Mouse (Mus musculus) embryonic facial prominence, embryonic 11.5 days (tissue): ENCODE measurements around the gene Cmip. TPM values are rescaled to one million over a fixed set of nuclear protein-coding genes. Genes with fewer than 3 reads are reported as not detected.

Experiments
- ATAC-seq: fragments of 200-750 bp; cut with Nextera tagmentation; replicated peaks from 2 replicates; pipeline ENCODE4 v1.8.0; 2017; ENCODE audit warnings: low read depth; ENCODE audit not compliant: insufficient number of reproducible peaks, low FRiP score, low TSS enrichment
- DNase-seq: peaks from one replicate; pipeline ENCODE4 v3.0.0-alpha.2; 2015; ENCODE audit warnings: low spot score
- H3K27ac ChIP-seq: fragments of 300-500 bp; sonication (generic); replicated peaks from 2 replicates; pipeline ENCODE4 v1.5.1; 2014; ENCODE audit warnings: mild to moderate bottlenecking, low read depth, low read length, control low read depth
- H3K27me3 ChIP-seq: fragments of 300-500 bp; sonication (generic); 2 replicates; pipeline ENCODE4 v1.6.1; 2014; ENCODE audit warnings: mild to moderate bottlenecking, low read length, moderate library complexity, mixed read lengths; ENCODE audit not compliant: control insufficient read depth, insufficient read depth
- H3K36me3 ChIP-seq: fragments of 300-500 bp; sonication (generic); replicated peaks from 2 replicates; pipeline ENCODE4 v1.6.1; 2014; ENCODE audit warnings: low read depth, mild to moderate bottlenecking, low read length, moderate library complexity, mixed read lengths; ENCODE audit not compliant: control insufficient read depth, insufficient read depth
- H3K4me1 ChIP-seq: fragments of 300-500 bp; sonication (generic); 2 replicates; pipeline ENCODE4 v1.6.1; 2014; ENCODE audit warnings: low read length, mixed read lengths; ENCODE audit not compliant: control insufficient read depth, insufficient read depth
- H3K4me2 ChIP-seq: fragments of 300-500 bp; sonication (generic); 2 replicates; pipeline ENCODE4 v1.6.1; 2014; ENCODE audit warnings: low read depth, mild to moderate bottlenecking, control low read depth, low read length, moderate library complexity
- H3K4me3 ChIP-seq: fragments of 300-500 bp; sonication (generic); 2 replicates; pipeline ENCODE4 v1.5.1; 2014; ENCODE audit warnings: low read depth, low read length, control low read depth
- H3K9ac ChIP-seq: fragments of 300-500 bp; sonication (generic); replicated peaks from 2 replicates; pipeline ENCODE4 v1.6.1; 2014; ENCODE audit warnings: mild to moderate bottlenecking, control low read depth, low read length
- H3K9me3 ChIP-seq: fragments of 300-500 bp; sonication (generic); replicated peaks from 2 replicates; pipeline ENCODE4 v1.6.1; 2016; ENCODE audit warnings: mild to moderate bottlenecking, low read length, inconsistent platforms, mixed read lengths; ENCODE audit not compliant: control insufficient read depth
- WGBS: fragments of 180-500 bp; shearing (Covaris S2); extraction: QIAGEN DNeasy Blood & Tissue Kit; methylation state at CpG from one replicate; pipeline ENCODE4 v1.1.7; 2014; 5-methylcytosine and 5-hydroxymethylcytosine counted together
- polyA plus RNA-seq: library from polyadenylated mRNA; unstranded; fragments of >200 nt; fragmentation: Nextera tagmentation; extraction: Ambion mirVana; gene quantifications from 2 replicates; pipeline ENCODE4 v1.2.1, GENCODE M21; 2014

The Cmip gene
- 16.1 and 20.4 TPM in 2 replicates for polyA plus RNA-seq

- DNase-seq (peak; percentile 50), ATAC-seq (peak; percentile 30; the same call in 1 of the 2 replicates)
- Histone ChIP-seq H3K36me3 (no peaks in the 10 kb centered on the region), H3K4me1 (peaks cover 9% of the 10 kb centered on the region), H3K9me3 (no peaks in the 10 kb centered on the region), H3K4me3 (peak within 1 kb of the TSS; percentile 94), H3K27me3 (no peaks in the 10 kb centered on the region), H3K27ac (peak within 1 kb of the TSS; percentile 72), H3K9ac (peak within 1 kb of the TSS; percentile 95), H3K4me2 (peak within 1 kb of the TSS; percentile 90)
- 1% methylated on average over 53 of the region's 65 CpGs for WGBS
Observed at GRCm38 (mm10) chr8:117257029-117257820, at the start of gene Cmip. Gene Cmip, plus strand, starts transcription at chr8:117257064.

- 94% methylated on average over 12 of the region's 12 CpGs for WGBS
- DNase-seq, result no peak
- H3K36me3 ChIP-seq, result no peaks in the 10 kb centered on the region
Observed at GRCm38 (mm10) chr8:117209150-117209549, 47.7 kb upstream of the Cmip start.

GRCm38 (mm10) chr8:117212100-117212499, 44.8 kb upstream of the Cmip start:
- no peak for DNase-seq
- Histone ChIP-seq H3K4me3 (no peak overlapping the region), H3K9me3 (no peaks in the 10 kb centered on the region), H3K9ac (no peak overlapping the region), H3K27ac (no peak overlapping the region), H3K36me3 (no peaks in the 10 kb centered on the region), H3K27me3 (no peaks in the 10 kb centered on the region), H3K4me1 (no peaks in the 10 kb centered on the region), H3K4me2 (no peak overlapping the region)
- WGBS, result 93% methylated on average over 11 of the region's 11 CpGs
- ATAC-seq, result no peak

More at GRCm38 (mm10) chr8:117209150-117209549, 47.7 kb upstream of the Cmip start:
- Histone ChIP-seq H3K27ac (no peak overlapping the region), H3K9ac (no peak overlapping the region), H3K4me2 (no peak overlapping the region), H3K27me3 (no peaks in the 10 kb centered on the region), H3K4me3 (no peak overlapping the region), H3K4me1 (no peaks in the 10 kb centered on the region), H3K9me3 (no peaks in the 10 kb centered on the region)
- no peak for ATAC-seq

- no peak overlapping the region for H3K27ac ChIP-seq
- no peak overlapping the region for H3K4me2 ChIP-seq
- H3K9me3 ChIP-seq, result no peaks in the 10 kb centered on the region
- DNase-seq (no peak), ATAC-seq (no peak)
- no peak overlapping the region for H3K9ac ChIP-seq
- no peaks in the 10 kb centered on the region for H3K27me3 ChIP-seq
- no peaks in the 10 kb centered on the region for H3K4me1 ChIP-seq
- H3K4me3 ChIP-seq, result no peak overlapping the region
- 98% methylated on average over 2 of the region's 2 CpGs for WGBS
- H3K36me3 ChIP-seq, result no peaks in the 10 kb centered on the region
Observed at GRCm38 (mm10) chr8:117217724-117218123, 39.1 kb upstream of the Cmip start.

GRCm38 (mm10) chr8:117222396-117222795, 34.5 kb upstream of the Cmip start:
- WGBS, result 88% methylated on average over 6 of the region's 6 CpGs
- Histone ChIP-seq H3K27ac (no peak overlapping the region), H3K4me1 (no peaks in the 10 kb centered on the region), H3K4me2 (no peak overlapping the region), H3K36me3 (no peaks in the 10 kb centered on the region), H3K9me3 (no peaks in the 10 kb centered on the region), H3K9ac (no peak overlapping the region), H3K4me3 (no peak overlapping the region), H3K27me3 (no peaks in the 10 kb centered on the region)
- ATAC-seq (no peak), DNase-seq (no peak)

GRCm38 (mm10) chr8:117224630-117225029, 32.2 kb upstream of the Cmip start:
- no peaks in the 10 kb centered on the region for H3K9me3 ChIP-seq
- no peak overlapping the region for H3K27ac ChIP-seq
- H3K27me3 ChIP-seq, result no peaks in the 10 kb centered on the region
- 17% methylated on average over 9 of the region's 9 CpGs for WGBS
- H3K9ac ChIP-seq, result no peak overlapping the region; the same call in 1 of the 2 replicates
- H3K4me1 ChIP-seq, result no peaks in the 10 kb centered on the region
- no peaks in the 10 kb centered on the region for H3K36me3 ChIP-seq
- DNase-seq, result peak; percentile 89
- H3K4me3 ChIP-seq, result 0 out of 2 replicates have a peak overlapping the region, but pooled peaks have one; percentile 8
- peak; percentile 76 for ATAC-seq
- H3K4me2 ChIP-seq, result peak overlapping the region; percentile 27

- H3K9me3 ChIP-seq, result no peaks in the 10 kb centered on the region
- ATAC-seq (no peak), DNase-seq (no peak)
- no peak overlapping the region for H3K27ac ChIP-seq
- H3K36me3 ChIP-seq, result no peaks in the 10 kb centered on the region
- 85% methylated on average over 12 of the region's 12 CpGs for WGBS
- no peak overlapping the region for H3K4me2 ChIP-seq
- no peak overlapping the region for H3K9ac ChIP-seq
- H3K4me1 ChIP-seq, result no peaks in the 10 kb centered on the region
- no peak overlapping the region for H3K4me3 ChIP-seq
- H3K27me3 ChIP-seq, result no peaks in the 10 kb centered on the region
Observed at GRCm38 (mm10) chr8:117226306-117226705, 30.6 kb upstream of the Cmip start.

- no peaks in the 10 kb centered on the region for H3K9me3 ChIP-seq
- DNase-seq (no peak), ATAC-seq (no peak)
- H3K4me3 ChIP-seq, result no peak overlapping the region
- no peaks in the 10 kb centered on the region for H3K4me1 ChIP-seq
- no peaks in the 10 kb centered on the region for H3K36me3 ChIP-seq
- H3K27me3 ChIP-seq, result no peaks in the 10 kb centered on the region
- no peak overlapping the region for H3K4me2 ChIP-seq
- H3K27ac ChIP-seq, result no peak overlapping the region
- WGBS, result 81% methylated on average over 2 of the region's 2 CpGs
- no peak overlapping the region for H3K9ac ChIP-seq
Observed at GRCm38 (mm10) chr8:117227339-117227738, 29.5 kb upstream of the Cmip start.
